Mouse (Mus musculus): ENCODE results near the gene Vmn1r5.

- TF ChIP-seq CTCF (IDR thresholded peaks at IDR 0.05; ENCODE audit: low read depth, low read length): no peak
- no peak for TF ChIP-seq POLR2A (IDR thresholded peaks at IDR 0.05; ENCODE audit: borderline replicate concordance, low read depth, low read length)
Observed at GRCm38 (mm10) chr6:56996943-56997342, 26.9 kb downstream of the Vmn1r5 start, which contains the start of gene Vmn1r6.
